Mouse (Mus musculus) stomach, postnatal 0 days (tissue): ENCODE measurements at regions not wholly inside any gene's neighbourhood (a gene's known extent, or its start where the extent isn't known, plus 50 kb on each side); places are given as distances from the start of the nearest gene placed in this dataset.

Experiments used
- CTCF ChIP-seq: IDR thresholded peaks from 2 replicates; pipeline ENCODE4 v1.5.1; 2016; ENCODE audit warnings: antibody characterized with exemption, low read depth, mild to moderate bottlenecking, moderate library complexity
- EP300 ChIP-seq: optimal IDR thresholded peaks from 2 replicates; pipeline ENCODE3; 2016; ENCODE audit warnings: antibody characterized with exemption

- TF ChIP-seq CTCF (no peak), EP300 (no peak)
Measured at GRCm38 (mm10) chr14:105511826-105512225, 253.5 kb downstream of the Ndfip2 start.
